In the genomic region with DNA sequence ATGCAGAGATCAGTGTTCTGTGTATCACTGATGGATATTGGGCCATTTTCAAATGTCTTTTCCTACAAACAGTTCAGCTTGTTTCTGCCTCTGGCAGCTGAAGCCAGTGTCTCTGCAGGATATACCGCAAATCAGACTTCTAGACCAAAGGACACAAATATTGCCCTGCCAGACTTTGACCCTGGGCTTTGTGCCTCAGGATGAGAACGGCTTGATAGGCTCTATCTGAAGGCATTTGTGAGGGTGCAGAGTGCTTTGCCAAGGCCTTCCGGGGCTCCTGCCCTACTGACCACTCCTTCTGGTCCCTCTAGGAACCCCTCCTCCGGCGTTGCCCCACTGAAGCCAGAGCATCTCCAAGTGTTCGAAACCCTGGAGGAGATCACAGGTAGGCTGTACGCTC, we compare ENCODE assay signal across 31 mouse cellular contexts. TPM values are rescaled to one million over a fixed set of nuclear protein-coding genes. Genes with fewer than 3 reads are reported as not detected.
DNase-seq lines count a peak whose midpoint lies in the region; ATAC-seq and TF ChIP-seq lines count a peak whose summit lies in the region.
"Had no signal": no experiment of that assay in that cellular context is flagged by ENCODE, and none has a peak within 500 bp of the region (broad histone marks: within the 10 kb centered on the region; RNA-seq: fewer than 3 reads in every experiment).

No protein-coding gene starts in this region.

- no peak for ATAC-seq in kidney, embryonic 16.5 days (ENCODE audit: low FRiP score, low TSS enrichment)
- ATAC-seq: inflammation-experienced regulatory T-cells, adult 6 months; midbrain, embryonic 15.5 days had no signal

- peak; percentile 84 for DNase-seq in kidney, adult 2 months
- DNase-seq in kidney, adult 8-10 months: peak; percentile 67 to 72
- peak; percentile 54 to 68 for DNase-seq in kidney, postnatal 25 days
- no peak for DNase-seq in ovary, adult 18-20 months (ENCODE audit: low spot score)
- DNase-seq in adrenal gland, adult 8-10 months: no peak
- DNase-seq in spleen, adult 18-20 months: no peak
- DNase-seq: adrenal gland, postnatal 36 days; B cell, adult 2 months; cerebellum, adult 2 months; cerebellum, postnatal 14 days; heart, adult 2 months; heart, postnatal 10 days; layer of hippocampus, adult 9-11 months; lung, embryonic 14.5 days; lung, postnatal 14 days; thymus, adult 18-20 months; thymus, postnatal 25 days had no signal

- no peak overlapping the region for H3K4me2 ChIP-seq in kidney, embryonic 16.5 days (replicated peaks; ENCODE audit: low read depth, low read length)
- H3K4me2 ChIP-seq: forebrain, embryonic 12.5 days; heart, embryonic 13.5 days; hindbrain, embryonic 14.5 days; limb, embryonic 15.5 days; lung, embryonic 14.5 days; midbrain, embryonic 15.5 days; neural tube, embryonic 15.5 days; stomach, embryonic 15.5 days had no signal

- H3K4me3 ChIP-seq in kidney, adult 2 months (ENCODE audit: insufficient read depth, low read depth, low read length): no peak overlapping the region
- H3K4me3 ChIP-seq in kidney, embryonic 16.5 days (ENCODE audit: low read length): no peak overlapping the region
- H3K4me3 ChIP-seq: erythroblast, embryonic 14.5 days; forebrain, embryonic 12.5 days; heart, adult 2 months; heart, embryonic 13.5 days; limb, embryonic 10.5 days; limb, embryonic 15.5 days; midbrain, embryonic 10.5 days; midbrain, embryonic 15.5 days; neural tube, embryonic 15.5 days; stomach, embryonic 15.5 days had no signal

- no peaks in the 10 kb centered on the region for H3K9me3 ChIP-seq in kidney, embryonic 16.5 days (ENCODE audit: low read length)
- H3K9me3 ChIP-seq: forebrain, embryonic 12.5 days; heart, embryonic 13.5 days; limb, embryonic 10.5 days; limb, embryonic 15.5 days; midbrain, embryonic 10.5 days; midbrain, embryonic 15.5 days; neural tube, embryonic 15.5 days; stomach, embryonic 15.5 days had no signal

- 70% methylated on average over 7 of the region's 7 CpGs for WGBS in kidney, adult 2 months
- WGBS in kidney, embryonic 16.5 days: 93% methylated on average over 7 of the region's 7 CpGs

- no peaks in the 10 kb centered on the region for H3K27me3 ChIP-seq in kidney, adult 2 months (replicated peaks; ENCODE audit: control insufficient read depth, insufficient read depth, low read length)
- H3K27me3 ChIP-seq in kidney, embryonic 16.5 days (ENCODE audit: insufficient read depth, low read length): no peaks in the 10 kb centered on the region
- H3K27me3 ChIP-seq: forebrain, embryonic 12.5 days; heart, embryonic 13.5 days; limb, embryonic 15.5 days; midbrain, embryonic 15.5 days; neural tube, embryonic 15.5 days; stomach, embryonic 15.5 days had no signal

- no peak overlapping the region for H3K9ac ChIP-seq in kidney, embryonic 16.5 days (replicated peaks; ENCODE audit: low read length)
- H3K9ac ChIP-seq: forebrain, embryonic 12.5 days; heart, embryonic 13.5 days; hindbrain, embryonic 14.5 days; limb, embryonic 15.5 days; liver, embryonic 14.5 days; lung, embryonic 14.5 days; midbrain, embryonic 15.5 days; neural tube, embryonic 15.5 days; stomach, embryonic 15.5 days had no signal

- TF ChIP-seq POLR2A in kidney, adult 2 months (IDR thresholded peaks at IDR 0.05; ENCODE audit: low read depth, low read length): no peak

- H3K4me1 ChIP-seq in kidney, adult 2 months (ENCODE audit: control insufficient read depth, insufficient read depth, low read length): peaks cover 5% of the 10 kb centered on the region; the same call in 1 of the 2 replicates
- no peaks in the 10 kb centered on the region for H3K4me1 ChIP-seq in kidney, embryonic 16.5 days (ENCODE audit: insufficient read depth, low read length)
- H3K4me1 ChIP-seq: forebrain, embryonic 12.5 days; heart, embryonic 13.5 days; limb, embryonic 10.5 days; midbrain, embryonic 10.5 days; midbrain, embryonic 15.5 days; neural tube, embryonic 15.5 days; stomach, embryonic 15.5 days had no signal

- H3K27ac ChIP-seq in kidney, adult 2 months (ENCODE audit: insufficient read depth, low read depth, low read length): peak overlapping the region; percentile 48; the same call in 1 of the 2 replicates
- H3K27ac ChIP-seq in kidney, embryonic 16.5 days (ENCODE audit: low read length): no peak overlapping the region
- H3K27ac ChIP-seq: forebrain, embryonic 12.5 days; heart, adult 2 months; heart, embryonic 13.5 days; hindbrain, embryonic 14.5 days; limb, embryonic 10.5 days; limb, embryonic 15.5 days; liver, embryonic 14.5 days; midbrain, embryonic 10.5 days; midbrain, embryonic 15.5 days; neural tube, embryonic 15.5 days had no signal

- no peak for TF ChIP-seq CTCF in kidney, adult 2 months (conservative IDR thresholded peaks at IDR 0.05; ENCODE audit: insufficient read depth, insufficient read length, low read depth, low read length)

- H3K36me3 ChIP-seq in kidney, adult 2 months (ENCODE audit: control insufficient read depth, insufficient read depth, low read length): peaks cover 5% of the 10 kb centered on the region
- H3K36me3 ChIP-seq in kidney, embryonic 16.5 days (ENCODE audit: insufficient read depth, low read length): peaks cover 73% of the 10 kb centered on the region
- H3K36me3 ChIP-seq: midbrain, embryonic 15.5 days; neural tube, embryonic 15.5 days had no signal

RNA-seq across cellular contexts. Expression of gene Mien1, which starts 12.2 kb away (rescaled TPM):
- polyA plus RNA-seq in kidney, adult 2 months (2012; rRNA removed): 126 and 179 TPM in 2 replicates
- polyA plus RNA-seq in kidney, embryonic 16.5 days (2015; fragmentation: Nextera tagmentation; extraction: Ambion mirVana): 108 and 113 TPM in 2 replicates
- total RNA-seq in adrenal gland, adult 8-10 months (2022): 100 to 1,000 TPM in 1 of 4 experiments, 10 to 100 TPM in 3; 78.5 to 100 (median 88.6) TPM

RNA-seq across cellular contexts. Expression of gene Erbb2, which starts 14.3 kb away (rescaled TPM):
- polyA plus RNA-seq in kidney, adult 2 months (2012; rRNA removed): 44.8 and 55.9 TPM in 2 replicates
- 54.9 and 57.7 TPM in 2 replicates for polyA plus RNA-seq in kidney, embryonic 16.5 days (2015; fragmentation: Nextera tagmentation; extraction: Ambion mirVana)
- 1 to 10 TPM; 4.4 to 6.6 (median 5.1) TPM for total RNA-seq in adrenal gland, adult 8-10 months (2022)
- total RNA-seq: hematopoietic stem cell, adult 5-6 weeks had no signal

RNA-seq across cellular contexts. Expression of gene Grb7, which starts 19.6 kb away (rescaled TPM):
- 143 and 160 TPM in 2 replicates for polyA plus RNA-seq in kidney, adult 2 months (2012; rRNA removed)
- polyA plus RNA-seq in kidney, embryonic 16.5 days (2015; fragmentation: Nextera tagmentation; extraction: Ambion mirVana): 86.2 and 87.7 TPM in 2 replicates
- total RNA-seq in adrenal gland, adult 8-10 months (2022): under 1 TPM in 3 of 4 experiments, not detected in 1; 0.13 to 0.70 (median 0.42) TPM
- total RNA-seq: adrenal gland, postnatal 36 days; heart, postnatal 10 days; hematopoietic stem cell, adult 5-6 weeks had no signal

RNA-seq across cellular contexts. Expression of gene Pgap3, which starts 26.3 kb away (rescaled TPM):
- 32.2 and 35.4 TPM in 2 replicates for polyA plus RNA-seq in kidney, adult 2 months (2012; rRNA removed)
- 17.6 and 22.3 TPM in 2 replicates for polyA plus RNA-seq in kidney, embryonic 16.5 days (2015; fragmentation: Nextera tagmentation; extraction: Ambion mirVana)
- 10 to 100 TPM in 1 of 4 experiments, 1 to 10 TPM in 3; 5.7 to 10.5 (median 7.5) TPM for total RNA-seq in adrenal gland, adult 8-10 months (2022)

RNA-seq across cellular contexts. Expression of gene Pnmt, which starts 40.3 kb away (rescaled TPM):
- polyA plus RNA-seq in kidney, adult 2 months (2012; rRNA removed): not detected in 2 replicates
- 2.5 and 2.8 TPM in 2 replicates for polyA plus RNA-seq in kidney, embryonic 16.5 days (2015; fragmentation: Nextera tagmentation; extraction: Ambion mirVana)
- 1,000 to 10,000 TPM in 1 of 4 experiments, 100 to 1,000 TPM in 3; 210 to 1,003 (median 584) TPM for total RNA-seq in adrenal gland, adult 8-10 months (2022)
- total RNA-seq: hematopoietic stem cell, adult 5-6 weeks had no signal
- polyA plus RNA-seq: erythroblast, embryonic 14.5 days; inflammation-experienced regulatory T-cells, adult 6 months; liver, embryonic 14.5 days; lung, embryonic 14.5 days; midbrain, embryonic 10.5 days had no signal

Comparison
In these comparisons a context has a peak if more than half of its experiments do, and no peak if none do; other contexts are left out.
1. DNase-seq: peak in kidney, adult 2 months (single experiment), kidney, adult 8-10 months (2 of 2) and kidney, postnatal 25 days (2 of 2); none in ovary, adult 18-20 months (single experiment), adrenal gland, adult 8-10 months (single experiment) and spleen, adult 18-20 months (0 of 2).